Mouse (Mus musculus) megakaryocyte, embryonic 14.5 days (primary cell): Measurements from ENCODE around the gene Prr23a1.

ENCODE experiments used
- FLI1 ChIP-seq: IDR thresholded peaks from 2 replicates; pipeline ENCODE4 v1.6.1; 2012; ENCODE audit warnings: low read length, inconsistent platforms, mixed read lengths
- GATA1 ChIP-seq: IDR thresholded peaks from 3 replicates; pipeline ENCODE4 v1.6.1; 2012; ENCODE audit warnings: mixed read lengths, low read length, inconsistent platforms, borderline replicate concordance

- TF ChIP-seq GATA1 (no peak), FLI1 (no peak)
Observed at GRCm38 (mm10) chr9:98807631-98808030, 34.7 kb upstream of the Prr23a1 start.
